Mouse (Mus musculus) gastrocnemius, adult 2 months (tissue): ENCODE measurements around the gene Fbp1. TPM values are rescaled to one million over a fixed set of nuclear protein-coding genes. Genes with fewer than 3 reads are reported as not detected.
A peak's percentile ranks its signal among the peaks of the same experiment; 100 is the strongest.
"Not testable (repeated sequence)": the region's sequence is repeated elsewhere in the genome, so short reads cannot be mapped to it uniquely, and the experiment has no call there.

Source experiments
- DNase-seq: peaks from one replicate; pipeline ENCODE4 v3.0.0; 2022
- H3K27ac ChIP-seq: fragments of 200-600 bp; 2 replicates; pipeline ENCODE4 v1.8.1; 2022; ENCODE audit warnings: mild to moderate bottlenecking
- H3K4me3 ChIP-seq: fragments of 200-600 bp; 2 replicates; pipeline ENCODE4 v1.8.1; 2022; ENCODE audit warnings: mild to moderate bottlenecking, moderate library complexity
- CTCF ChIP-seq: fragments of 200-600 bp; IDR thresholded peaks from 2 replicates; pipeline ENCODE4 v1.8.1; 2022; ENCODE audit warnings: antibody characterized with exemption, mild to moderate bottlenecking, moderate library complexity
- intact Hi-C: fragments of 180-260 bp; cut with DNase I; formaldehyde crosslinking; loops from one replicate; pipeline ENCODE4 v1.15.1; 2025
- total RNA-seq, 2 experiments: library from RNA; stranded (reverse); gene quantifications; 2 replicates each; pipeline ENCODE4 v1.2.3; 2021

Gene Fbp1
- total RNA-seq, 2 experiments from 2014 or later: not detected

DNA sequence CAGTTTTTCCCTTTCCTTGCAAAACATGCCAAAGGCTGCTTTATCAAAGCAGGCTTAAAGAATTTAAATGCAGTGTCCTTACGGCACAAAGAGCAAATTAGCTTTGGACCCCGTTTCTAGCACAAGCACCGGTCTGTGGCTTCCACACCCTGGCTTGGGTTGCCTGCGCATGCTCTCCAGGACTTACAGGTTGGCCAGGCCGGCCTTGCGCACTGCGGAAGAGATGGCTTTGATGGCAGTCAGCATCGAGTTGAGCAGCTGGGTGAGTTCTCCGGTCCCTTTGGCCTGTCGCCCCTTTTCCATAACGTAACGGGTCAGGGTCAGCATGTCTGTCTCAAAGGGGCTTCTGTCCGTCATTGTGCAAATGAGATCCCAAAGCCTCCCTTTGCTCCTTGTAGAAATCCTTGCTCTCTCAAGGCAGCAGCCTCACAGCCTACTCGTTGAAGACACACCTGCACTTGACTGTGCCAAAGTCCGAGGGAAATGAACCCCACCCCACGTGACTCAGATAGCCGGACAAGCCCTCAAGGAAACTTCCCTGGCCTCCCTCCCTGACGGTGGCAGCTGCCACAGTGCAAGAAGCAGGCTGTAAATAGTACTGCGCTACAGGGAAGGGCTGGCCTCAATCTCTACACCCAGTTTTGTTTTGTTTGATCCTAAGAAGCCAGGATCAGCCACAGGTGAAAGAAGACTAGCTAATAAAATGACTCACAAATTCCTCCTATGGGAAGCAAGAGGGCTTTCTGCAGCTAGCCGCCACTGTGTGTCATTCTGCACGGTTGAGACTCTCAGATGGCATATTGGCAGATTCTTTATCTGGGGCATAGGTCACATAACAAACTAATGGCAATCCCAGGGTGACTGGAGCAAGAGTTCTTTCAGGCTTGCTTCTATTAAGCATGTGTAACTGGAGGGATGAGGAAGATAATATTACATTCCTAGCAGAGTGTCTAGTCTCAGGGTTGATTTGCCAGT lies 29.9 kb downstream of the Fbp1 start, which contains the start of gene Fbp2:
Gene Fbp2, minus strand, starts transcription at position 482 of the 975 bp plus-strand sequence.
- peak within 1 kb of the TSS; percentile 70 for H3K4me3 ChIP-seq
- intact Hi-C loops: loop anchor here (5.0 kb wide), 1 partner anchor 391 kb away; the partner anchor contains the start of gene Gm49359

DNA sequence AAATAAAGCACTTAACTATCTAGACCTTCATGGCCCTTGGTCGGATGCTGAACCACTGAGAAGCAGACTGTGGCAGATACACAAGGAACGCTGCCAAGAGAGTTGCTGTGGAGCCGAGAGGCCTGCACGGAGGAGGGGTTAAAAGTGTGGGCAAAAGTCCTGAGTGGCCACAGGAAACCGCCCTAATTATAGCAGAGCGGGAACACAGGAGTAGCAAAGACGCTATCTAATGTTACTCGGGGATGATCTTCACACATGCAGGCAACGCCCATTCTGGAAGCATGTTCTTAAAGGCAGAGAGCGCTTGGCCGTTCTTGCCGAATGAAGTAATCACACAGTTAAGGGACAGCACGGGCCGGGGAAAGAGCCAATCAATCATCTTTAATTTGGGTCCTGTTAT lies 31.2 kb downstream of the Fbp1 start:
- no peak for TF ChIP-seq CTCF
- peak overlapping the region; percentile 92 for H3K27ac ChIP-seq
- intact Hi-C loops: loop anchor here (5.0 kb wide), 1 partner anchor 390 kb away; the partner anchor contains the start of gene Gm49359

More for the DNA sequence above, 29.9 kb downstream of the Fbp1 start, which contains the start of gene Fbp2:
- peak within 1 kb of the TSS; percentile 92 for H3K27ac ChIP-seq
- TF ChIP-seq CTCF: no peak
- DNase-seq: peak; percentile 82

DNA sequence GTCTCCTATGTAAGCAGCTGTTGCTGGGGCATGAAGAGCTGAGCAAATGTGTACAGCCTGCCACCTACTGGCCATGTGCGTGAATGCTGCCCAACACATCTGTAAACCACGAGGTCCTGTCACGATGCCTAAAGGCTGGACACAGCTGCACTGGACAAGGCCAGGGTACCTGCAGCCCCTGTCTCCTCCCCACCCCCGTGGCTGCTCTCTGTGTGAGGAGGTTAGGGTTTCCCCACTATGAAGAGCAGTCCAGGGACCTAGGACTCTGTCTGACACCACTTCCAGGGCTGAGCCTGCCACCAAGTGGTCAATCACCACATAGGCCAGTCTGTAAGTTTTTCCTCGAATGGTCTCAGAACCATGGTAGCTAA lies 31.8 kb downstream of the Fbp1 start:
- peak; percentile 80 for TF ChIP-seq CTCF
- Histone ChIP-seq H3K27ac (peak overlapping the region; percentile 92), H3K4me3 (peak overlapping the region; percentile 70)
- DNase-seq: peak; percentile 81
- intact Hi-C loops: loop anchor here (5.0 kb wide), 1 partner anchor 389 kb away; the partner anchor contains the start of gene Gm49359

More for the DNA sequence above, 31.2 kb downstream of the Fbp1 start:
- DNase-seq: peak; percentile 80
- H3K4me3 ChIP-seq: peak overlapping the region; percentile 70

DNA sequence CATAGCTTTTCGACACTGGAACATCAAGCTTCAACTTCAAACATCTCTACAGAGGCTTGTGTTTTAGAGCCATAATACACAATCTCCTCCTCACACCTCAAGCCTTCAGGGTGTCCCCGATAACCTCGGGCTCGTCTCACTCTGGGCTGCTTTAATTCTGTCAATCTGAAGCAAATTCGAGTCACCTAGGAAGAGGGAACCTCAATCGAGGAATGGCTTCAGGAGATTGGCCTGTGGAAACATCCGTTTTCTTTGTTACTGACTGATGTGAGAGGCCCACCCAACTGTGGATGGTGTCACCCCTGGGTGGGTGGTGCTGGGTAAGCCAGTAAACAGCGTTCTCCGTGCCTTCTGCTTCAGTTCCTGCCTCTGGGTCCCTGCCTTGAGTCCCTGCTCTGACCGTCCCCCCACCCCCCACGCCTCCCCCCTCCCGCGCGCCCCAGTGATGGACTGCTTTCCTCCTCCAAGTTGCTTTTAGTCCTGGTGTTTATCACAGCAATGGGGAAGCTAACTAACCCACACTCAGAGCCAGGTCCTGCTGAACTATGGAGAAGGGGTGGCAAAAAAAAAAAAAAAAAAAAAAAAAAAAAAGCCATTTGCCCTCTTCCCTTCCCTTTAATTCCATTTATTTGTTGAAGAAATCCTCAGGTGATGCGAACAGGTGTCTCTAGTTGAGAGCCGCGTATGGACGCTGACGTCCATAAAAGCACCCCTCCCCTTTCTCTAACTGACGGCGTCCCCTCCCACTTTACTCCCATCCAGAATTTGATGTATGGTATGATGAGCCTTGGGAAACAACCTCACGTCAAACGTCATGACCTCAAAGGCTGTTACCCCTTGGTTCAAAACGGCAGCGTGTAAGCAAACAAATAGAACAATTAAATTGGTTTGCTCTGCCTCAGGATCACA lies 32.4 kb downstream of the Fbp1 start:
- peak overlapping the region; percentile 70 for H3K4me3 ChIP-seq
- DNase-seq: no peak
- no peak for TF ChIP-seq CTCF
- peak overlapping the region; percentile 92; the same call in 1 of the 2 replicates for H3K27ac ChIP-seq
- intact Hi-C loops: loop anchor here (2.0 to 5.0 kb wide), 3 partner anchors 91 to 388 kb away; partner anchors contain the start of gene Gm49359

DNA sequence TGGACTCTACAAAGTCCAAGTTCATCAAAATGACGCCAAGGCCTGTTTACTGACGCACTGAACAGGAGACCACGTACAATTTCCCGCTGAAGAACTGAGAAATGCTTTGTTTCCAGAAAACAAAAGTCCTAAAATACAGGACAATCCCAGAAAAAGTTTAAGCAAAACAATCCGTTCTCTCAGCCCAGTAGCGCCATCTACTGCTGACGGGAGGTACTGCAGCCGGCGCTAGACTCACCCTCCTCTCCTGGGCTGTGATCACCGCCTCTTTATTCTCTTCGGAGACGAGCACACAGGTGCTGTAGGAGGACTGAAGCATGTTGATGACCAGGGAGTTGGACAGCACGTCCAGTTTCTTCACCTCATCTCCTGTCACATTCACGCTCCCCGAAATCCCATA lies 33.4 kb downstream of the Fbp1 start:
- Histone ChIP-seq H3K27ac (peak overlapping the region; percentile 16; the same call in 1 of the 2 replicates), H3K4me3 (0 out of 2 replicates have a peak overlapping the region, but pooled peaks have one; percentile 32)
- intact Hi-C loops: loop anchor here (2.0 to 5.0 kb wide), 3 partner anchors 90 to 387 kb away; partner anchors contain the start of gene Gm49359
- peak; percentile 74 for DNase-seq
- no peak; the same call in none of the 2 replicates for TF ChIP-seq CTCF

DNA sequence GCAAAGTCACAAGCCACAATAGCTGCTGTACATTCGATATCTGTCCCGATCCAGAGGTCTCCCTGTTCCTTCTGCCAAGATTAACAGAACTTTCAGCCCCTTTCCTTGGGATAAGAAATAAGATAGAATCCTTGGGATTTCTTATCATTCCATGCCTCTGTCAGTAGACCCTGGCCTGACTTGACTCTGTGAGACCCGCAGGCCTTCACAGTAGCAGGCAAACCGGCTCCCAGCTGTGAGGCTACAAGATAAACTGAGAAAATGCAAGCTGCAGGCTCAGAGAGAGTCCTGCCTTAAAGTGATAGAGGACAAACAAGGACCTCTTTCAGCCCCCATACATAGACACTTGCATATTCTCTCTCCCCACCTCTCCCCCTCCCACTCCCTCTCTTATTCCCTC lies 54.7 kb downstream of the Fbp1 start:
- no peak for DNase-seq
- intact Hi-C loops: no loop called here
- Histone ChIP-seq H3K27ac (no peak overlapping the region), H3K4me3 (no peak overlapping the region)
- no peak for TF ChIP-seq CTCF

DNA sequence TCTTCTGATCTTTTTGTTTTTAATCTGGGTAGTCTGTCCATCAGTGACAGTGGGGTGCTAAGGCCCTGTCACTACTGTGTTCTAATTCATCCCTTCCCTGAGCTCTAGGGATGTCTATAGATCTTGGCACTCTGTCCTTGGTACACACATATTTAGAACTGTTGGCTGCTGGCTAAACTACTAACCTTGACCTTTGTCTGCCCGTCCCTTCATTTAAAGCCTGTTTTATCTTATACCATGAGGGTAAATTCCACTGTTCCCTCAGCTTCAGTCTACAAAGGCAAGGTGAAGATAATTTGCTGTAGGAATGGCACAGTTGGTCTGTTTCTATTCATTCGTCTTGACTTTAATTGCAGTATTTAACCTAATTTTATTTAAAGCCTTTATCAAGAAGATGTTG lies 55.8 kb downstream of the Fbp1 start:
- no peak for TF ChIP-seq CTCF
- no peak for DNase-seq
- intact Hi-C loops: no loop called here
- H3K4me3 ChIP-seq: no peak overlapping the region
- no peak overlapping the region for H3K27ac ChIP-seq

DNA sequence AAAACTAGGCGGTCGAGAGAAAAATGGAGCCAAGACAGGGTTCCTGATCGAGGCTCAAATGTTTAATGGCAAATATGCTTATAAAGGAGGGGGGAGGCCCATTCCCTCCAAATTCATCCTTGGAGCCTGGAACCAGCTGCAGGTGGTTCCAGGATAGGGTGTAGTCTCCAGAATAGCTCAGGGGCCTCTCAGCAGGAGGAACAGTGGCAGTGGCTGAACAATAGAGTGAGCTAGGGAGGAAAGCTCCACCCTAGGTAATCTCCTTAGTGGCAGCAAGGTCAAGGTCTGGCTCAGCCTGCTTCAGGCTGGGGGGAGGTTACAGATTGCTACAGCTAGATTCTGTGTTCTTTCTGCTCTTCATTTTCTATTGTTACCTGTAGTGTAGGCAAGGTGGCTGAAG lies 72.4 kb downstream of the Fbp1 start:
- H3K27ac ChIP-seq, H3K4me3 ChIP-seq, DNase-seq, intact Hi-C loops: not testable (repeated sequence)

Other genes starting within 250 kb of the Fbp1 start
- gene Platr25, start 127.6 kb downstream of the Fbp1 start, total RNA-seq: 1 to 10 TPM; 1.3 to 2.1 TPM
- under 1 TPM; 0.25 to 0.48 TPM for gene Gm5141, start 102.5 kb downstream of the Fbp1 start, total RNA-seq
- gene Fbp2, start 29.9 kb downstream of the Fbp1 start, total RNA-seq: 10 to 100 TPM; 40.0 to 64.9 TPM
- 10 to 100 TPM; 56.8 to 61.4 TPM for gene 2010111I01Rik, start 76.6 kb upstream of the Fbp1 start, total RNA-seq